ENCODE assay signal across 8 mouse cellular contexts in genomic region chr16:91864646-91865332, GRCm38 (mm10).
DNase-seq lines count a peak whose midpoint lies in the region; ATAC-seq and TF ChIP-seq lines count a peak whose summit lies in the region.
"Had no signal": no experiment of that assay in that cellular context is flagged by ENCODE, and none has a peak within 500 bp of the region (broad histone marks: within the 10 kb centered on the region; RNA-seq: fewer than 3 reads in every experiment).

No protein-coding gene starts in this region.

- H3K9ac ChIP-seq in lung, postnatal 0 days (replicated peaks; ENCODE audit: low read depth): no peak overlapping the region
- no peak overlapping the region for H3K9ac ChIP-seq in liver, adult 2 months (ENCODE audit: low read depth, low read length)
- no peak overlapping the region for H3K9ac ChIP-seq in stomach, postnatal 0 days (ENCODE audit: low read length)

- H3K36me3 ChIP-seq in lung, postnatal 0 days (ENCODE audit: insufficient read depth, low read length): no peaks in the 10 kb centered on the region
- H3K36me3 ChIP-seq in liver, adult 2 months (ENCODE audit: control insufficient read depth, insufficient read depth, low read length): peaks cover 2% of the 10 kb centered on the region
- peaks cover 9% of the 10 kb centered on the region for H3K36me3 ChIP-seq in stomach, postnatal 0 days (ENCODE audit: control insufficient read depth, insufficient read depth, low read length)

- ATAC-seq in lung, postnatal 0 days: peak; percentile 8; the same call in 1 of the 2 replicates
- peak; percentile 89 for ATAC-seq in erythroid progenitor cell, adult 5-6 weeks (replicated peaks; ENCODE audit: low FRiP score, poor library complexity, severe bottlenecking)
- peak; percentile 11; the same call in 1 of the 2 replicates for ATAC-seq in stomach, postnatal 0 days (ENCODE audit: low FRiP score, low TSS enrichment)
- no peak for ATAC-seq in frontal cortex, adult (ENCODE audit: low TSS enrichment)
- ATAC-seq: forebrain, embryonic 14.5 days had no signal

- TF ChIP-seq POLR2A in lung, adult 2 months (IDR thresholded peaks at IDR 0.05; ENCODE audit: borderline replicate concordance, extremely low read depth, low read depth, low read length): no peak
- TF ChIP-seq POLR2A in liver, adult 2 months (IDR thresholded peaks at IDR 0.05; ENCODE audit: extremely low read depth, insufficient read depth, low read length): no peak

- no peak for TF ChIP-seq CTCF in lung, postnatal 0 days (IDR thresholded peaks at IDR 0.05)
- TF ChIP-seq CTCF in lung, adult 2 months (IDR thresholded peaks at IDR 0.05; ENCODE audit: insufficient read depth, low read length): no peak
- TF ChIP-seq CTCF in liver, adult 2 months (IDR thresholded peaks at IDR 0.05; ENCODE audit: low read depth, low read length): no peak
- TF ChIP-seq CTCF in stomach, postnatal 0 days (IDR thresholded peaks at IDR 0.05; ENCODE audit: low read depth): no peak

- 0 out of 2 replicates have a peak overlapping the region, but pooled peaks have one; percentile 32 for H3K27ac ChIP-seq in lung, postnatal 0 days (ENCODE audit: low read length)
- no peak overlapping the region for H3K27ac ChIP-seq in liver, adult 2 months (replicated peaks; ENCODE audit: insufficient read depth, low read depth, low read length)
- H3K27ac ChIP-seq in stomach, postnatal 0 days (replicated peaks): 0 out of 2 replicates have a peak overlapping the region, but pooled peaks have one; percentile 24

- H3K4me3 ChIP-seq in lung, postnatal 0 days (ENCODE audit: low read depth, low read length): no peak overlapping the region
- H3K4me3 ChIP-seq in lung, adult 2 months (replicated peaks; ENCODE audit: extremely low read depth, low read depth, low read length): no peak overlapping the region
- no peak overlapping the region for H3K4me3 ChIP-seq in liver, adult 2 months (ENCODE audit: insufficient read depth, low read depth, low read length)
- H3K4me3 ChIP-seq in stomach, postnatal 0 days (ENCODE audit: low read depth, low read length): no peak overlapping the region

- no peaks in the 10 kb centered on the region for H3K79me2 ChIP-seq in liver, adult 2 months (ENCODE audit: control insufficient read depth, insufficient read depth, low read length)

- DNase-seq in lung, postnatal 0 days (ENCODE audit: low spot score): no peak
- no peak for DNase-seq in lung, adult 2 months
- DNase-seq in liver, adult 2 months (ENCODE audit: extremely low read depth, low read depth, low spot score): peak; percentile 25
- no peak for DNase-seq in stomach, postnatal 0 days (ENCODE audit: low spot score)
- no peak for DNase-seq in left cerebral cortex, postnatal 10 days (ENCODE audit: extremely low spot score in 1 of 2, low spot score in 2 of 2)

- no peaks in the 10 kb centered on the region for H3K9me3 ChIP-seq in lung, postnatal 0 days (ENCODE audit: low read length)
- no peaks in the 10 kb centered on the region for H3K9me3 ChIP-seq in stomach, postnatal 0 days (ENCODE audit: control insufficient read depth, low read length)

- H3K27me3 ChIP-seq in lung, postnatal 0 days (replicated peaks; ENCODE audit: insufficient read depth, low read length): no peaks in the 10 kb centered on the region
- H3K27me3 ChIP-seq in liver, adult 2 months (ENCODE audit: control insufficient read depth, insufficient read depth, low read length): no peaks in the 10 kb centered on the region
- no peaks in the 10 kb centered on the region for H3K27me3 ChIP-seq in stomach, postnatal 0 days (ENCODE audit: control insufficient read depth, insufficient read depth, low read length)

- WGBS in lung, postnatal 0 days: 56% methylated on average over 10 of the region's 10 CpGs
- 80% methylated on average over 10 of the region's 10 CpGs for WGBS in lung, adult 2 months
- WGBS in liver, adult 2 months: 67% methylated on average over 10 of the region's 10 CpGs
- 64% methylated on average over 10 of the region's 10 CpGs for WGBS in stomach, postnatal 0 days

- H3K4me2 ChIP-seq in lung, postnatal 0 days (replicated peaks; ENCODE audit: low read depth, low read length): no peak overlapping the region
- H3K4me2 ChIP-seq in stomach, postnatal 0 days (replicated peaks; ENCODE audit: low read depth): no peak overlapping the region

- intact Hi-C loops in left cerebral cortex, postnatal 10 days (cut with DNase I): no loop called here

- peaks cover 11% of the 10 kb centered on the region; the same call in 1 of the 2 replicates for H3K4me1 ChIP-seq in lung, postnatal 0 days (ENCODE audit: insufficient read depth, low read depth, low read length)
- peaks cover 5% of the 10 kb centered on the region; the same call in 1 of the 2 replicates for H3K4me1 ChIP-seq in lung, adult 2 months (ENCODE audit: control insufficient read depth, insufficient read depth, low read length)
- peaks cover 2% of the 10 kb centered on the region for H3K4me1 ChIP-seq in liver, adult 2 months (ENCODE audit: control insufficient read depth, insufficient read depth, low read length)
- H3K4me1 ChIP-seq in stomach, postnatal 0 days (replicated peaks; ENCODE audit: control insufficient read depth, insufficient read depth): peaks cover 6% of the 10 kb centered on the region; the same call in 1 of the 2 replicates

- TF ChIP-seq EP300 in lung, postnatal 0 days (IDR thresholded peaks at IDR 0.05): no peak
- TF ChIP-seq EP300 in stomach, postnatal 0 days (optimal IDR thresholded peaks at IDR 0.05): no peak
